Mouse (Mus musculus): ENCODE measurements around the gene Stag1. TPM values are rescaled to one million over a fixed set of nuclear protein-coding genes. Genes with fewer than 3 reads are reported as not detected.
A peak's percentile ranks its signal among the peaks of the same experiment; 100 is the strongest.

The Stag1 gene
- 10 to 100 TPM; 27.4 to 30.9 TPM for total RNA-seq (2021)
- long read RNA-seq, experiment 1, full-length matches to known transcripts, result 3 of 4 reads
- long read RNA-seq, experiment 1, partial matches to known transcripts, result 0 of 4 reads
- long read RNA-seq, experiment 1, other reads (novel, unspliced or antisense), result 1 of 4 reads
- long read RNA-seq, experiment 2, full-length matches to known transcripts, result 4 of 7 reads
- long read RNA-seq, experiment 2, partial matches to known transcripts, result 0 of 7 reads
- long read RNA-seq, experiment 2, other reads (novel, unspliced or antisense), result 3 of 7 reads

- DNase-seq, result no peak
- intact Hi-C loops (cut with DNase I), result no loop called here
Observed at GRCm38 (mm10) chr9:100597546-100597945, at the start of gene Stag1. Stag1 (plus strand) TSS chr9:100597798.

- intact Hi-C loops (cut with DNase I), result loop anchor here (5.0 kb wide), 2 partner anchors 41 to 369 kb away; no protein-coding TSS in a partner anchor
- peak in 1 of 2 experiments; percentile 24 for DNase-seq
Observed at GRCm38 (mm10) chr9:100548313-100548712, 49.3 kb upstream of the Stag1 start.

GRCm38 (mm10) chr9:100555686-100556085 is 41.9 kb upstream of the Stag1 start:
- DNase-seq, result no peak
- intact Hi-C loops (cut with DNase I), result no loop called here

DNA sequence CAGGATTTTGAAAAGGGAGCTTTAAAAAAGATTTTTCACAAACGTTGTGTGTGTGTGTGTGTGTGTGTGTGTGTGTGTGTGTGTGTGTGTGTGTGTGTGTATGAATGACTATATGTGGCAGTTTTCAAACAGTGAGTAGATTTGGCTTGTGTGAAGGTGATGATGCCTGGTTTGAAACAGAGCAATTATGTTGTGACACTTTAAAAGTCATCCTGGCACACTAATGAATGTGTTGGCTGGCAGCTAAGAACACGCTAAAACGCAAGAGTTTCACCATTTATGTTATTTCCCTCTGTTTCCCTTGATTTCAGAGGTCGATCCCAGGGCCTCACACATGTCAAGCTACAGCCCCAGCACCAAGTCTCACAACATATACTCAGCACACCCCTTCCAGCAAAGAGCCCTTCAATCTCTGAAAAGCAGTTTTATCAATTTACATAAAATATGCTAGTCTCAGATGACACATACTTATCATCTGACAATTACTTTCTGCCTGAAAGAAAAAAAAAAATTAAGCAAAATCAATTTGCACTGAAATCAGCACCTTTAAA is 39.5 kb upstream of the Stag1 start:
- DNase-seq, result no peak
- intact Hi-C loops (cut with DNase I), result no loop called here

- intact Hi-C loops (cut with DNase I), result no loop called here
- no peak for DNase-seq
Observed at GRCm38 (mm10) chr9:100558991-100559390, 38.6 kb upstream of the Stag1 start.

DNA sequence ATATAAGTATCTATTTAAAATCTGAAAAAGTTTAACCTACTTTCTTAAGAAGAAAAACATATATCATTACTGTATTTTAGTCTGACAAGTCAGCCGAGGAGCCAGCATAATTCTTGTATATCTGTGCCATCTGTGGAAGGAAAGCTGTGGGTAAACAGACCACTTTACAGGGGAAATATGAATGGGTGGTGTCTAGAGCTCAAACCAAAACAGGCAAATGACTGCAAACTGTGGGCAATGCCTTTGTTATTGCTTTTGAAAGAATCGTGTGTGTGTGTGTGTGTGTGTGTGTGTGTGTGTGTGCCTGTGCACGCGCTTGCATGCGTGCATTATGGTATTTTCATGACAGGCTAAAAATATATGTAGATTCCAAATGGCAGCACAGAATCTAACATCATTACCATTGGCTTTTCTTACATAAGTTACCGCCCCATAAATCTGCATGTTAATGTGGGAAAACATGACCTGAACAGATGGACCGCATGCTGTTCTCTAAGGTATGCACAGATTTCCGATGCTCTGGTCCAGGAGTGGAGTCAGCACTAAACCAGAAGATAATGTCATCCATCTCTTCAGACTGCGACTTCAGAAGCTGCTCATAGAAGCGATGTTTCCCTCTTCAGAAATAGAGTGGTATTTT is 37.2 kb upstream of the Stag1 start:
- intact Hi-C loops (cut with DNase I), result no loop called here
- no peak for DNase-seq

GRCm38 (mm10) chr9:100569798-100570625 is 27.6 kb upstream of the Stag1 start:
- intact Hi-C loops (cut with DNase I), result no loop called here

GRCm38 (mm10) chr9:100570626-100571233 is 26.9 kb upstream of the Stag1 start, which contains the start of gene Slc35g2:
Slc35g2 (minus strand) TSS chr9:100571090.
- intact Hi-C loops (cut with DNase I), result no loop called here
- peak; percentile 35 to 42 for DNase-seq

More at GRCm38 (mm10) chr9:100569798-100570625, 27.6 kb upstream of the Stag1 start:
- peak; percentile 46 to 51 for DNase-seq

GRCm38 (mm10) chr9:100571511-100571910 is 26.1 kb upstream of the Stag1 start:
- intact Hi-C loops (cut with DNase I), result no loop called here
- DNase-seq, result no peak

GRCm38 (mm10) chr9:100573300-100573699 is 24.3 kb upstream of the Stag1 start:
- DNase-seq, result no peak
- intact Hi-C loops (cut with DNase I), result no loop called here

- intact Hi-C loops (cut with DNase I), result no loop called here
- DNase-seq, result no peak
Observed at GRCm38 (mm10) chr9:100573942-100574341, 23.7 kb upstream of the Stag1 start.

DNA sequence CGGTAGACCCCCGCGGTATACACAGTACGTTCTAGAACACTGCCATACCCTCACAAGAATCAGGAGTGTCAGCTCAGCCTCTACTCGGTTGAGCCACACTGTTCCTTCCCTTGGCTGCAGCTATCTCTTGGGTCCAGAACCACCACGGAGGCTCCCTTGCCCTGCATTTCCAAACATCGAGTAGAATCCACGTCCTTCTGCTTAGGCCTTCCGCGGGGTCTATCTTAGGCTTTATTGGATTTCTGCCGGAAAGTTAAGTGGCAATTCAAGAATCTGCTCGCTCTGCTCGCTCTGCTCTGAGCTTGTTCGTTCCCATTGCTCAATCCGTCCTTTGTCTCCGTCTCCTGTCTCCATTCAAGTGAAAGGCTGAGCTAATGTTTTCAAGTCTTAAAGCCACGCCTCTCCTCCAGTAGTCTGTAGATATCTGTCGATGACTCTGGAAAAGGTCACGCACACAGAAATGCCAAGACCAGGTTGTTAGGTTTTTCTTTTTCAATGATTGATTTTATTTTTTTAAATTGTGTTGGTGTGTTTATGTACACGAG is 17.3 kb upstream of the Stag1 start:
- DNase-seq, result no peak
- intact Hi-C loops (cut with DNase I), result no loop called here

DNA sequence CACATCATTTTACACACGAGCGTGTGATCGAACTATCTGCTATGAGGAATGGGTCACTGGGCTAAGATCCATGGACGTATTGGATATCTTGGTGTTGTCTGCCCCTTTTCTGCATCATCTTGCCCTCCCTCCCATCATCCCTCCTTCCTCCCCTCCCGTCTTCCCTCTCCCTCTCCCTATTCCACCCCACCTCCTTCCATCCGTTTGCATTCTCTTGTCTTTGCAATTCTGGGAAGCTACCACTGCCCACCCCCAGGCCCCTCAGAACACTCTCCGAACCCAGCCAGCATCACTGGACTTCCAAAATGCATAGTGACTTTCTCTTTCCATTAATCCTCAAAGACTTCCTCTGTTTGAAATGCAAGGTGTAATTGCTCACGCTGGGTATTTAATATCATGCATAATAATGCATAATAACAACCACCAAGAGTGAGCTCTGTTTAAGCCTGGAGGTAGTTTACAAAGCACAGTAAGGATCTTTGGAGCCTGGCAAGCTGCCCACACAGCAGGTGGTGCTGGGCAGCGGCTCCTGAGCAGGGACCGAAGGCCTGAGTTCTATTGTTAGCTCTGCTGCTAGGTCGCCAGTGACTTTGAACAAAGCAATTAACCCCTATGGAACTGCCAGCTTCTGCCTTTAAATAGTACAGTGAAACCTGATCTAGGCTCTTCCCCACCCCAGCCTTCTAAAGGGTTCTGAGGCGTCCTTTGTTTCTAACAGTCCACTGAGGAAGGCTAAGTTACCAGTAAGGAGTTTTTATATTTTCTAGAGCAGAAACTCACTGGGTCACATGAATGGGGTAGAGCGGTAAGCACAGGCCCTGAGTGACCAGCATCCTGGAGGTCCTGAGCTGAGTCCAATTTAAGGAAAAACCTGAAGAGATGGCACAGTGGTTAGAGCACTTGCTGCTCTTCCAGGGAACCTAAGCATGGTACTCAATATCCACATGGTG is 15.8 kb upstream of the Stag1 start:
- DNase-seq, result peak; percentile 59 to 65
- intact Hi-C loops (cut with DNase I), result no loop called here

DNA sequence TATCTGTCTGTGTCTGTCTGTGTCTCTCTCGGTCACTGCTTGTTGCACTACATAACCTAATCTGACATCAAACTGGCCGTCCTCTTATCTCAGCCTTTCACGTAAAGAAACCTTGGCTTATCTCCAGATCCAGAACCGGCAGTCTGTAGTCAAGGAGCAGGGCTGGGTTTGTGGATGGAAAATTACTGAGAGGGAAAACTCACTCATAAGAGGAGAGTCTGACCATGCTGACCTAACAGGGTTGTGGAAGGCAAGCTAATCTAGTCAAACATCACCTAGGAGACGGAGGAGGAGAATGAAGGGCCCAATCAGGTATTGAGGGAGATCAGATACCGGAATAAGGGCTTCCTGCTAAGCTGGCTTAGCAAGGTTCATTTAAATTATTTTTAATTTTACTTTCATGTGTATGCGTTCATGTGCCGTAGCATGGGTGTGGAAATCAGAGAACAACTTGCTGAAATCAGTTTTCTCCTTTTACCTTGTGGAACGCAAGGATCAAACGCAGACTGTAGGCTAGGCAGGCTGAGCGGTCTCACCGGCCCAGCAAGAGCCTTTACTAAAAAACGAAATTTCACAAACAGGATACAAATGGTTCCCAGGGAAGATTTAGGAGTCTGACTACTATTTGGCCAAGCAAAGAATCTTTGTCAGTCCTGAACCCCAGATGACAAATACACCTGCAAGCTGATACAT is 14.6 kb upstream of the Stag1 start:
- intact Hi-C loops (cut with DNase I), result no loop called here
- DNase-seq, result no peak

DNA sequence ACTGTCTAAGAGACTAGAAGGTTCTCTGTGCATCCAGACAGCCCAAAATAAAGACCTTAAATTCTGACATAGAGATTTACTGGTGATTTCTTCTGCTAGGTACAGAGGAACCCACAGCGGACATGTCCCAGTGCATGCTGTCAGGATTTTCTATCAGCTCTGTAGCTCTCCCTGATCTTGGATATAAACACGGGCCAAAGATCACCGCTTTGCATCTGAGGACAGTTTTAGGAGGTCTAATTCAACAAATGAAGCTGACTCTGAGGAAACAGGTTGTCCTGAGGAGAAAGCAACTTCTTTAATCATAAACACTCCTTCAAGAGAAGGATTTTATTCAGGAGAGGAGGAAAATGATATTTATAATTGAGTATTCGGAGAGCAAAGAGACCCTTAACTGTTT is 13.6 kb upstream of the Stag1 start:
- DNase-seq, result no peak
- intact Hi-C loops (cut with DNase I), result no loop called here

DNA sequence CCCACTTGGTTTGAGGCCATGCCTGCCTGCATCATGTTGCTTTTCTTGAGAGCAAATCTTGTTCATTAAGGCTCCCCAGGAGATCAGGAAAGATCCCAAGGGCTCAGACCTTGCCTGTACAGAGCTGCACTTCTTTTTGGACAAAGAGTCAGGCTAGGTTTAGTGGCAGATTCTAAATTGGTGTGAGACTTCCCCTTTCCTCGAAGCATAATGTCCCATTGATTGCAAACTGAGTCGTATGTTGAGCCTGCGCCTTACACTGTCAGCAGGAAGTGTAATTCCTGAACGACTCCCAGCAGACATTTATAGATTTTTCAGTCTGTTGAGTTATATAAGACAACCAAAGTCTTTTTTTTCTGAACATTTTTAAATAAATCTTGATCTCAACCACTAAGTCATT is 7.1 kb upstream of the Stag1 start:
- DNase-seq, result no peak
- intact Hi-C loops (cut with DNase I), result no loop called here

GRCm38 (mm10) chr9:100596317-100596716 is 1.3 kb upstream of the Stag1 start:
- DNase-seq, result no peak
- intact Hi-C loops (cut with DNase I), result no loop called here

DNA sequence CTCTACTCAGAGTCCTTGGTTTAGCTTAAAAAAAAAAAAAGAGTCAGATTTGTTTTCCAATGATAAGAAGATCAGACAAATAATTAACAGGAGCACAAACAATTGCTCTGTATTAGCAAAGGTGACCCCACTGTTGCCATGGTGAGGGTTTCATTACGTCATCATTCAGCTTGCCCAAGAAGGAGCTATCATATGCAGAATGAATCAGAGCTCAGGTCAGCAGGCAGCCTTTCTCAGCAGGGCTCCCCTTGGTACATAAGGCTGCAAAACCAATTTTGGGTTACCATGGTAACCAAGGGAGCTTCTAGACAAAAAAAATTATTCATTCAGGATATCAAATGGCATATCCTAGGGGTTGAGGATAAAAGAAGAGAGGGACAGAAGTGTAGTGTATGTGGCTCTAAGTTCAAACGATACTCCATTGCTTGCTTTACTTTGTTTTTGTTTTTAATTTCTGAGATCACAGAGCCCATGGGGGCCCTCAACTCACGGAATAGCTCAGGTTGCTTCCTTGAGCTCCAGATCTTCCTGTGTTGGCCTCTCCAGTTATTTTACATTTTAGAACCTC is 2.2 kb downstream of the Stag1 start:
- no peak for DNase-seq
- intact Hi-C loops (cut with DNase I), result no loop called here

Measured in heart, postnatal 14 days (tissue).